Mouse (Mus musculus) olfactory bulb, adult 2 months (tissue): ENCODE measurements around the gene Mphosph9. TPM values are rescaled to one million over a fixed set of nuclear protein-coding genes. Genes with fewer than 3 reads are reported as not detected.
A peak's percentile ranks its signal among the peaks of the same experiment; 100 is the strongest.
"Not testable (repeated sequence)": the region's sequence is repeated elsewhere in the genome, so short reads cannot be mapped to it uniquely, and the experiment has no call there.

ENCODE experiments used
- H3K27ac ChIP-seq: fragments of 200-500 bp; 2 replicates; pipeline ENCODE4 v1.5.1; 2012; ENCODE audit warnings: low read depth, low read length; ENCODE audit not compliant: insufficient read depth
- H3K4me1 ChIP-seq: fragments of 200-500 bp; 2 replicates; pipeline ENCODE4 v1.6.1; 2012; ENCODE audit warnings: low read length; ENCODE audit not compliant: control insufficient read depth, insufficient read depth
- H3K4me3 ChIP-seq: fragments of 200-500 bp; 2 replicates; pipeline ENCODE4 v1.5.1; 2012; ENCODE audit warnings: mild to moderate bottlenecking, low read depth, low read length, moderate library complexity; ENCODE audit not compliant: insufficient read depth
- CTCF ChIP-seq: fragments of 200-500 bp; IDR thresholded peaks from 2 replicates; pipeline ENCODE4 v1.5.1; 2012; ENCODE audit warnings: low read depth, mild to moderate bottlenecking, low read length, moderate library complexity; ENCODE audit not compliant: insufficient read depth
- POLR2A ChIP-seq: fragments of 200-500 bp; IDR thresholded peaks from 2 replicates; pipeline ENCODE4 v1.6.1; 2012; ENCODE audit warnings: mild to moderate bottlenecking, low read depth, low read length, moderate library complexity; ENCODE audit not compliant: insufficient read depth
- WGBS: fragments of 180-500 bp; shearing (Covaris S2); methylation state at CpG from one replicate; pipeline ENCODE4 v1.1.7; 2018; 5-methylcytosine and 5-hydroxymethylcytosine counted together
- polyA plus RNA-seq: library from polyadenylated mRNA; stranded (reverse); fragments of >200 nt; gene quantifications from 2 replicates; pipeline ENCODE4 v1.2.4, GENCODE M21; 2012; ENCODE audit warnings: low replicate concordance; ENCODE audit not compliant: missing spikeins, insufficient read depth, insufficient read length

Gene Mphosph9
- polyA plus RNA-seq, 1 experiment = not detected

- Histone ChIP-seq H3K27ac (peak overlapping the region; percentile 96), H3K4me1 (peaks cover 77% of the 10 kb centered on the region), H3K4me3 (no peak overlapping the region)
- TF ChIP-seq CTCF (no peak), POLR2A (no peak; the same call in 1 of the 2 replicates)
- 56% methylated on average over 11 of the region's 11 CpGs for WGBS
Observed at GRCm38 (mm10) chr5:124222696-124223095, 105.1 kb downstream of the Mphosph9 start.

GRCm38 (mm10) chr5:124221736-124222040, 106.1 kb downstream of the Mphosph9 start:
- TF ChIP-seq CTCF (no peak), POLR2A (no peak)
- Histone ChIP-seq H3K4me1 (peaks cover 77% of the 10 kb centered on the region), H3K27ac (peak overlapping the region; percentile 96), H3K4me3 (no peak overlapping the region; the same call in 1 of the 2 replicates)
- 45% methylated on average over 7 of the region's 7 CpGs for WGBS

- Histone ChIP-seq H3K4me3 (no peak overlapping the region; the same call in 1 of the 2 replicates), H3K27ac (peak overlapping the region; percentile 98), H3K4me1 (peaks cover 78% of the 10 kb centered on the region)
- TF ChIP-seq POLR2A (peak; percentile 40; the same call in 1 of the 2 replicates), CTCF (no peak)
- 7% methylated on average over 7 of the region's 7 CpGs for WGBS
Observed at GRCm38 (mm10) chr5:124221037-124221735, 106.6 kb downstream of the Mphosph9 start.

- H3K4me1 ChIP-seq = peaks cover 77% of the 10 kb centered on the region
- H3K4me3 ChIP-seq = no peak overlapping the region
- H3K27ac ChIP-seq = peak overlapping the region; percentile 98
- WGBS = 79% methylated on average over 5 of the region's 5 CpGs
- TF ChIP-seq CTCF = no peak
- TF ChIP-seq POLR2A = no peak
Observed at GRCm38 (mm10) chr5:124220551-124220950, 107.2 kb downstream of the Mphosph9 start.

GRCm38 (mm10) chr5:124219431-124219830, 108.3 kb downstream of the Mphosph9 start:
- H3K27ac ChIP-seq = peak overlapping the region; percentile 47
- H3K4me3 ChIP-seq = no peak overlapping the region
- TF ChIP-seq CTCF (no peak), POLR2A (no peak)
- WGBS = 69% methylated on average over 10 of the region's 10 CpGs
- peaks cover 84% of the 10 kb centered on the region for H3K4me1 ChIP-seq

GRCm38 (mm10) chr5:124218986-124219385, 108.8 kb downstream of the Mphosph9 start:
- 38% methylated on average over 7 of the region's 7 CpGs for WGBS
- Histone ChIP-seq H3K27ac (peak overlapping the region; percentile 47; the same call in 1 of the 2 replicates), H3K4me3 (no peak overlapping the region), H3K4me1 (peaks cover 83% of the 10 kb centered on the region)
- TF ChIP-seq POLR2A (no peak), CTCF (no peak)

- H3K4me3 ChIP-seq = no peak overlapping the region
- peaks cover 83% of the 10 kb centered on the region for H3K4me1 ChIP-seq
- peak overlapping the region; percentile 47; the same call in 1 of the 2 replicates for H3K27ac ChIP-seq
- TF ChIP-seq POLR2A (no peak), CTCF (no peak)
- WGBS = 45% methylated on average over 8 of the region's 8 CpGs
Observed at GRCm38 (mm10) chr5:124217566-124218249, 110.1 kb downstream of the Mphosph9 start.

- H3K4me1 ChIP-seq = peaks cover 76% of the 10 kb centered on the region
- H3K27ac ChIP-seq, H3K4me3 ChIP-seq: not testable (repeated sequence)
- 97% methylated on average over 5 of the region's 5 CpGs for WGBS
Observed at GRCm38 (mm10) chr5:124217092-124217491, 110.7 kb downstream of the Mphosph9 start.

GRCm38 (mm10) chr5:124216403-124216802, 111.4 kb downstream of the Mphosph9 start:
- TF ChIP-seq POLR2A (no peak), CTCF (no peak)
- Histone ChIP-seq H3K4me1 (peaks cover 72% of the 10 kb centered on the region), H3K4me3 (no peak overlapping the region), H3K27ac (no peak overlapping the region)
- WGBS = 91% methylated on average over 6 of the region's 6 CpGs

- Histone ChIP-seq H3K4me1 (peaks cover 73% of the 10 kb centered on the region), H3K4me3 (no peak overlapping the region), H3K27ac (0 out of 2 replicates have a peak overlapping the region, but pooled peaks have one; percentile 17)
- TF ChIP-seq CTCF (no peak), POLR2A (no peak)
- 81% methylated on average over 10 of the region's 10 CpGs for WGBS
Observed at GRCm38 (mm10) chr5:124215647-124216046, 112.1 kb downstream of the Mphosph9 start.
